In genomic region chr7:35118099-35118781, GRCm38 (mm10) we compare ENCODE assay signal across 8 mouse cellular contexts. TPM values are rescaled to one million over a fixed set of nuclear protein-coding genes. Genes with fewer than 3 reads are reported as not detected.
DNase-seq lines count a peak whose midpoint lies in the region; ATAC-seq and TF ChIP-seq lines count a peak whose summit lies in the region.

No protein-coding gene starts in this region.

- H3K4me3 ChIP-seq in cortical plate, adult 2 months (ENCODE audit: insufficient read depth, low read length) = peak overlapping the region; percentile 53
- H3K4me3 ChIP-seq in hindbrain, postnatal 0 days (ENCODE audit: low read length) = peak overlapping the region; percentile 53

- no peak for TF ChIP-seq POLR2A in cortical plate, adult 2 months (IDR thresholded peaks at IDR 0.05; ENCODE audit: extremely low read depth, insufficient read depth, low read length)

- intact Hi-C loops in gastrocnemius, postnatal 14 days (cut with DNase I; ENCODE audit: low total_unique reads) = loop anchor here (5.0 to 10.0 kb wide), 2 partner anchors 53 to 91 kb away; no protein-coding TSS in a partner anchor
- intact Hi-C loops in left cerebral cortex, postnatal 14 days (cut with DNase I) = loop anchor here (2.0 to 5.0 kb wide), 3 partner anchors 51 to 86 kb away; partner anchors contain the start of gene Cebpg

- H3K4me2 ChIP-seq in hindbrain, postnatal 0 days (ENCODE audit: low read depth, low read length) = peak overlapping the region; percentile 98

- peak; percentile 58 for ATAC-seq in hindbrain, postnatal 0 days
- ATAC-seq in megakaryocyte, adult 5-6 weeks (ENCODE audit: poor library complexity, severe bottlenecking) = peak; percentile 38

- under 1% methylated on average over 49 of the region's 49 CpGs for WGBS in hindbrain, postnatal 0 days

- H3K9ac ChIP-seq in hindbrain, postnatal 0 days (replicated peaks; ENCODE audit: low read length) = peak overlapping the region; percentile 52

- TF ChIP-seq CTCF in cortical plate, adult 2 months (IDR thresholded peaks at IDR 0.05; ENCODE audit: extremely low read depth, insufficient read depth, low read length) = no peak
- TF ChIP-seq CTCF in hindbrain, postnatal 0 days (IDR thresholded peaks at IDR 0.05; ENCODE audit: low read depth) = peak; percentile 47

- peak overlapping the region; percentile 53 for H3K27ac ChIP-seq in cortical plate, adult 2 months (ENCODE audit: insufficient read depth, low read length)
- peak overlapping the region; percentile 43; the same call in 1 of the 2 replicates for H3K27ac ChIP-seq in hindbrain, postnatal 0 days

- peaks cover 23% of the 10 kb centered on the region for H3K27me3 ChIP-seq in hindbrain, postnatal 0 days (ENCODE audit: insufficient read depth, low read length)

- no peaks in the 10 kb centered on the region for H3K9me3 ChIP-seq in hindbrain, postnatal 0 days (ENCODE audit: low read length)

- H3K4me1 ChIP-seq in cortical plate, adult 2 months (ENCODE audit: control insufficient read depth, insufficient read depth, low read length) = no peaks in the 10 kb centered on the region
- 0 out of 2 replicates have a peak, but pooled peaks cover 16% of the 10 kb centered on the region for H3K4me1 ChIP-seq in hindbrain, postnatal 0 days (ENCODE audit: insufficient read depth, low read length)

- peak; percentile 35 for DNase-seq in adipocyte (ENCODE audit: low spot score)
- DNase-seq in gastrocnemius, postnatal 14 days = peak; percentile 83
- DNase-seq in hindbrain, postnatal 0 days (ENCODE audit: low spot score) = peak; percentile 76
- peak; percentile 46 to 61 for DNase-seq in left cerebral cortex, postnatal 14 days (ENCODE audit: low spot score in 2 of 2)
- peak; percentile 57 to 73 for DNase-seq in right cerebral cortex, adult 2 months (ENCODE audit: low spot score in 2 of 2)
- peak; percentile 76 to 77 for DNase-seq in urinary bladder, postnatal 4 days (ENCODE audit: low spot score in 2 of 2)

- H3K36me3 ChIP-seq in hindbrain, postnatal 0 days (ENCODE audit: insufficient read depth, low read length) = no peaks in the 10 kb centered on the region

RNA-seq across cellular contexts. Expression of gene Cebpa, which starts 0.9 kb away (rescaled TPM):
- polyA plus RNA-seq in cortical plate, adult 2 months (2012; rRNA removed) = 6.5 and 7.9 TPM in 2 replicates
- total RNA-seq in gastrocnemius, postnatal 14 days (2021) = 1 to 10 TPM; 3.9 to 4.1 TPM
- 8.3 and 9.8 TPM in 2 replicates for total RNA-seq in hindbrain, postnatal 0 days (2014; rRNA removed)
- polyA plus RNA-seq in hindbrain, postnatal 0 days (2015; fragmentation: Nextera tagmentation; extraction: Ambion mirVana) = 1.1 TPM in 2 replicates
- total RNA-seq in left cerebral cortex, postnatal 14 days (2021) = 1 to 10 TPM; 6.2 to 7.3 TPM
- total RNA-seq in megakaryocyte, adult 5-6 weeks (2015) = 48.7 and 57.0 TPM in 2 replicates
- total RNA-seq in megakaryocyte, adult 5-6 weeks (2017) = 21.7 and 22.4 TPM in 2 replicates

Comparison
In these comparisons a context has a peak if more than half of its experiments do, and no peak if none do; other contexts are left out.
1. Peak in every context shown above with its lines: DNase-seq, ATAC-seq, H3K4me3 ChIP-seq and H3K27ac ChIP-seq.